Mouse (Mus musculus): ENCODE data around the gene Arid4a. TPM values are rescaled to one million over a fixed set of nuclear protein-coding genes. Genes with fewer than 3 reads are reported as not detected.

Gene Arid4a
- polyA plus RNA-seq, 1 experiment from 2014 or later = 19.3 TPM

DNA sequence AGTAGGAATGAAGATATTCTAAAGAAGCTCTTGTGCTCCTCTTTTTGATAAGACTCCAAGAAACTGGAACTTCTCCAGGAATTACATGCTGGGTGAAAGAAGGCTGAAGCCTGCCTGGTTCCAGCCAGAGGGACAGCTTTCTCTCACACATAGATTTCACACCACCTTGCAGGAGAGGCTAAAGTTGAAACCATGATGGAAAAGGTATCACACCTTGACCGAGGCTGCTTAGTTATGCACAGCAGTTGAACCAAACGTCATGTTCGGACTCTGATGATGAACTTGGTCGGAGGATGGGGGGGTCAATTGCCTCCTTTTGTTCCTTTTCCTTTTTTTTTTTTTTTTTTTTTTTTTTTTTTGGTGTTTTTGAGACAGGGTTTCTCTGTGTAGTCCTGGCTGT is 42.0 kb upstream of the Arid4a start:
- Histone ChIP-seq H3K27ac (ENCODE audit: low read depth) (peak overlapping the region; percentile 99), H3K9me3 (ENCODE audit: low read length) (no peaks in the 10 kb centered on the region), H3K36me3 (replicated peaks; ENCODE audit: insufficient read depth, low read length) (peaks cover 5% of the 10 kb centered on the region; the same call in 1 of the 2 replicates), H3K4me3 (ENCODE audit: low read depth, low read length) (peak overlapping the region; percentile 96; the same call in 1 of the 2 replicates), H3K9ac (replicated peaks) (no peak overlapping the region; the same call in 1 of the 2 replicates), H3K27me3 (ENCODE audit: insufficient read depth, low read length) (no peaks in the 10 kb centered on the region), H3K4me1 (ENCODE audit: insufficient read depth) (peaks cover 9% of the 10 kb centered on the region), H3K4me2 (ENCODE audit: low read depth, low read length) (peak overlapping the region; percentile 87)
- TF ChIP-seq CTCF (IDR thresholded peaks at IDR 0.05; ENCODE audit: low read depth) = no peak
- no peak for TF ChIP-seq EP300 (IDR thresholded peaks at IDR 0.05; ENCODE audit: low read depth)
- ATAC-seq (no peak), DNase-seq (no peak)
- 78% methylated on average over 4 of the region's 4 CpGs for WGBS (ENCODE audit: insufficient replicate concordance)

- ATAC-seq (peak; percentile 99), DNase-seq (peak; percentile 93)
- Histone ChIP-seq H3K9me3 (ENCODE audit: low read length) (no peaks in the 10 kb centered on the region), H3K27ac (ENCODE audit: low read depth) (peak within 1 kb of the TSS; percentile 99), H3K4me2 (ENCODE audit: low read depth, low read length) (peak within 1 kb of the TSS; percentile 87), H3K27me3 (ENCODE audit: insufficient read depth, low read length) (no peaks in the 10 kb centered on the region), H3K9ac (replicated peaks) (peak within 1 kb of the TSS; percentile 99), H3K4me3 (ENCODE audit: low read depth, low read length) (peak within 1 kb of the TSS; percentile 96), H3K36me3 (replicated peaks; ENCODE audit: insufficient read depth, low read length) (peaks cover 10% of the 10 kb centered on the region), H3K4me1 (ENCODE audit: insufficient read depth) (peaks cover 9% of the 10 kb centered on the region)
- whole genome bisulfite sequencing (ENCODE audit: insufficient replicate concordance) = 1% methylated on average over 65 of the region's 71 CpGs
- TF ChIP-seq EP300 (IDR thresholded peaks at IDR 0.05; ENCODE audit: low read depth) = peak; percentile 60; the same call in 1 of the 2 replicates
- 0 out of 2 replicates have a peak, but pooled peaks have one; percentile 26 for TF ChIP-seq CTCF (IDR thresholded peaks at IDR 0.05; ENCODE audit: low read depth)
Observed at GRCm38 (mm10) chr12:70974441-70975266, 41.1 kb upstream of the Arid4a start, which contains the start of gene Psma3. Gene Psma3 (plus strand): TSS chr12:70974621.

GRCm38 (mm10) chr12:70975406-70975805 is 40.4 kb upstream of the Arid4a start:
- Histone ChIP-seq H3K9ac (replicated peaks) (peak overlapping the region; percentile 99), H3K4me3 (ENCODE audit: low read depth, low read length) (peak overlapping the region; percentile 96), H3K36me3 (replicated peaks; ENCODE audit: insufficient read depth, low read length) (peaks cover 17% of the 10 kb centered on the region), H3K4me2 (ENCODE audit: low read depth, low read length) (peak overlapping the region; percentile 87), H3K27ac (ENCODE audit: low read depth) (peak overlapping the region; percentile 99), H3K9me3 (ENCODE audit: low read length) (no peaks in the 10 kb centered on the region), H3K27me3 (ENCODE audit: insufficient read depth, low read length) (no peaks in the 10 kb centered on the region), H3K4me1 (ENCODE audit: insufficient read depth) (peaks cover 9% of the 10 kb centered on the region)
- TF ChIP-seq CTCF (IDR thresholded peaks at IDR 0.05; ENCODE audit: low read depth) = no peak
- TF ChIP-seq EP300 (IDR thresholded peaks at IDR 0.05; ENCODE audit: low read depth) = no peak
- WGBS (ENCODE audit: insufficient replicate concordance) = 19% methylated on average over 10 of the region's 10 CpGs
- no peak for ATAC-seq
- peak; percentile 29 for DNase-seq

- TF ChIP-seq EP300 (IDR thresholded peaks at IDR 0.05; ENCODE audit: low read depth) (no peak), CTCF (IDR thresholded peaks at IDR 0.05; ENCODE audit: low read depth) (no peak)
- DNase-seq (no peak), ATAC-seq (no peak)
- Histone ChIP-seq H3K4me2 (ENCODE audit: low read depth, low read length) (peak overlapping the region; percentile 87), H3K4me1 (ENCODE audit: insufficient read depth) (peaks cover 9% of the 10 kb centered on the region), H3K4me3 (ENCODE audit: low read depth, low read length) (peak overlapping the region; percentile 96), H3K9me3 (ENCODE audit: low read length) (no peaks in the 10 kb centered on the region), H3K27me3 (ENCODE audit: insufficient read depth, low read length) (no peaks in the 10 kb centered on the region), H3K9ac (replicated peaks) (peak overlapping the region; percentile 99), H3K27ac (ENCODE audit: low read depth) (no peak overlapping the region; the same call in 1 of the 2 replicates), H3K36me3 (replicated peaks; ENCODE audit: insufficient read depth, low read length) (peaks cover 21% of the 10 kb centered on the region)
- 46% methylated on average over 3 of the region's 3 CpGs for WGBS (ENCODE audit: insufficient replicate concordance)
Observed at GRCm38 (mm10) chr12:70975891-70976290, 39.9 kb upstream of the Arid4a start.

- no peak for TF ChIP-seq EP300 (IDR thresholded peaks at IDR 0.05; ENCODE audit: low read depth)
- DNase-seq (peak; percentile 20), ATAC-seq (no peak)
- H3K27ac ChIP-seq (ENCODE audit: low read depth) = no peak overlapping the region
- no peak overlapping the region for H3K9ac ChIP-seq (replicated peaks)
- no peaks in the 10 kb centered on the region for H3K9me3 ChIP-seq (ENCODE audit: low read length)
- H3K36me3 ChIP-seq (replicated peaks; ENCODE audit: insufficient read depth, low read length) = peaks cover 26% of the 10 kb centered on the region
- WGBS (ENCODE audit: insufficient replicate concordance) = 56% methylated on average over 7 of the region's 7 CpGs
- H3K27me3 ChIP-seq (ENCODE audit: insufficient read depth, low read length) = no peaks in the 10 kb centered on the region
- H3K4me1 ChIP-seq (ENCODE audit: insufficient read depth) = peaks cover 9% of the 10 kb centered on the region
- no peak overlapping the region for H3K4me3 ChIP-seq (ENCODE audit: low read depth, low read length)
- no peak overlapping the region for H3K4me2 ChIP-seq (ENCODE audit: low read depth, low read length)
Observed at GRCm38 (mm10) chr12:70978345-70978744, 37.4 kb upstream of the Arid4a start.

DNA sequence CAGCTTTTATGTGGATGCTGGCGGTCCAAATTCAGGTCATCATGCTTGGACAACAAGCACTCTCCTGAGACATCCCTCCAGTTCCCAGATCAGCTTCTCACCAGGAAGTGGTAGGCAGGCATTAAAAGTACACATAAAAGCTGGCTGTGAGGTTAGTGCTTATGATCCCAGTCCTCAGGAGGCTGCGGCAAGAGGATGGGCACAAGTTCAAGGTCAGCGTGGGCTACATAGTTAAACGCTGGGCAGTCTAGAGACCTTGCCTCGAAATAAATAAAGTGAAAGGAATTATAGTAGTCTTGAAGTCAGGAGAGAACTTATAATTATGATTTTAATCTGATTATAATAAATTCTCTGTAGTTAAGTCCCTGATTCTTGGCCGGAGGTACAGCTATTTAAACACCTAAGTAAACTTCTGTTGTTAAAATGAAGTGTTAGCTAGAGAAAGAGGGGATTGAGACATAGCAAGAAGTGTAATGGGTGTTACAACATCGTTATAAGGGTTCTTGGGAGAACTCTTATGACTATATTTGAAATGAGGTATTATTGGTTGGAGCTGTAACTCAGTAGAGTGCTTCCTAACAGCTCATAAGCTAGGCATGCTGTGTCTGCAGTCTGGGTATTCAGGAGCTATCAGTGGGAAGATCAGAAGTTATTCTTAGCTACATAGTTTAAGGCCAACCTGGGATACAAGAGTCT is 30.8 kb upstream of the Arid4a start:
- Histone ChIP-seq H3K4me1 (ENCODE audit: insufficient read depth) (no peaks in the 10 kb centered on the region), H3K9ac (replicated peaks) (no peak overlapping the region), H3K27ac (ENCODE audit: low read depth) (no peak overlapping the region), H3K4me3 (ENCODE audit: low read depth, low read length) (no peak overlapping the region), H3K4me2 (ENCODE audit: low read depth, low read length) (no peak overlapping the region), H3K27me3 (ENCODE audit: insufficient read depth, low read length) (no peaks in the 10 kb centered on the region), H3K36me3 (replicated peaks; ENCODE audit: insufficient read depth, low read length) (peaks cover 66% of the 10 kb centered on the region), H3K9me3 (ENCODE audit: low read length) (no peaks in the 10 kb centered on the region)
- DNase-seq (no peak), ATAC-seq (no peak)
- 87% methylated on average over 7 of the region's 7 CpGs for WGBS (ENCODE audit: insufficient replicate concordance)
- TF ChIP-seq CTCF (IDR thresholded peaks at IDR 0.05; ENCODE audit: low read depth) (no peak), EP300 (IDR thresholded peaks at IDR 0.05; ENCODE audit: low read depth) (no peak)
